Comparison of ENCODE assay signal across 10 mouse cellular contexts in genomic region chr9:53320894-53321650, GRCm38 (mm10). TPM values are rescaled to one million over a fixed set of nuclear protein-coding genes. Genes with fewer than 3 reads are reported as not detected.
DNase-seq lines count a peak whose midpoint lies in the region; ATAC-seq lines count a peak whose summit lies in the region.
"Had no signal": no experiment of that assay in that cellular context is flagged by ENCODE, and none has a peak within 500 bp of the region (broad histone marks: within the 10 kb centered on the region; RNA-seq: fewer than 3 reads in every experiment).

No protein-coding gene starts in this region.

- peaks cover 10% of the 10 kb centered on the region; the same call in 1 of the 2 replicates for H3K4me1 ChIP-seq in kidney, embryonic 16.5 days (ENCODE audit: insufficient read depth, low read length)
- H3K4me1 ChIP-seq: liver, embryonic 13.5 days had no signal

- H3K4me2 ChIP-seq in kidney, embryonic 16.5 days (replicated peaks; ENCODE audit: low read depth, low read length), result no peak overlapping the region
- H3K4me2 ChIP-seq: liver, embryonic 13.5 days had no signal

- H3K9ac ChIP-seq in kidney, embryonic 16.5 days (replicated peaks; ENCODE audit: low read length), result no peak overlapping the region
- H3K9ac ChIP-seq: liver, embryonic 13.5 days had no signal

- no peaks in the 10 kb centered on the region for H3K27me3 ChIP-seq in kidney, embryonic 16.5 days (ENCODE audit: insufficient read depth, low read length)
- H3K27me3 ChIP-seq: liver, embryonic 13.5 days had no signal

- H3K27ac ChIP-seq in kidney, embryonic 16.5 days (ENCODE audit: low read length), result no peak overlapping the region
- H3K27ac ChIP-seq: liver, embryonic 13.5 days had no signal

- no peak for DNase-seq in kidney, adult 9 months
- DNase-seq in NIH3T3 (ENCODE audit: low read depth) (peak; percentile 25), R1 (ENCODE audit: low read depth, low spot score) (peak; percentile 50)
- peak; percentile 92 to 95 for DNase-seq in cerebellum, postnatal 36 days
- no peak for DNase-seq in urinary bladder, adult 2 months (ENCODE audit: low spot score)
- DNase-seq in gastrocnemius, adult 8-10 months (ENCODE audit: low spot score in 2 of 2), result no peak
- no peak for DNase-seq in embryo, embryonic 10.5 days (ENCODE audit: low spot score)
- DNase-seq: adrenal gland, postnatal 10 days; liver, embryonic 13.5 days had no signal

- peak; percentile 71 for ATAC-seq in kidney, embryonic 16.5 days (ENCODE audit: low FRiP score, low TSS enrichment)

- H3K9me3 ChIP-seq in kidney, embryonic 16.5 days (ENCODE audit: low read length), result no peaks in the 10 kb centered on the region
- H3K9me3 ChIP-seq: liver, embryonic 13.5 days had no signal

- 37% methylated on average over 10 of the region's 10 CpGs for WGBS in kidney, embryonic 16.5 days

- no peak overlapping the region for H3K4me3 ChIP-seq in kidney, embryonic 16.5 days (ENCODE audit: low read length)
- H3K4me3 ChIP-seq: liver, embryonic 13.5 days had no signal

- no peaks in the 10 kb centered on the region for H3K36me3 ChIP-seq in kidney, embryonic 16.5 days (ENCODE audit: insufficient read depth, low read length)
- H3K36me3 ChIP-seq: liver, embryonic 13.5 days had no signal

RNA-seq across cellular contexts. Expression of gene Exph5, which starts 19.6 kb away (rescaled TPM):
- polyA plus RNA-seq in kidney, embryonic 16.5 days (2015; fragmentation: Nextera tagmentation; extraction: Ambion mirVana), result 2.2 and 3.3 TPM in 2 replicates
- 0.91 and 1.1 TPM in 2 replicates for polyA plus RNA-seq in urinary bladder, adult 2 months (2012; rRNA removed)
- 1 to 10 TPM; 1.9 to 4.1 (median 2.8) TPM for total RNA-seq in gastrocnemius, adult 8-10 months (2022)

Comparison
In these comparisons a context has a peak if more than half of its experiments do, and no peak if none do; other contexts are left out.
1. DNase-seq: peak in NIH3T3 (single experiment), R1 (single experiment) and cerebellum, postnatal 36 days (2 of 2); none in kidney, adult 9 months (single experiment), urinary bladder, adult 2 months (single experiment), gastrocnemius, adult 8-10 months (0 of 2) and embryo, embryonic 10.5 days (single experiment).